Mouse (Mus musculus) liver, adult 2 months (tissue): ENCODE results near the gene Pard6a. TPM values are rescaled to one million over a fixed set of nuclear protein-coding genes. Genes with fewer than 3 reads are reported as not detected.
A peak's percentile ranks its signal among the peaks of the same experiment; 100 is the strongest.

Experiments used
- DNase-seq: peaks from one replicate; pipeline ENCODE4 v3.0.0-alpha.2; 2011; ENCODE audit warnings: low read depth, low spot score; ENCODE audit errors: extremely low read depth
- H3K27ac ChIP-seq: fragments of 200-500 bp; replicated peaks from 2 replicates; pipeline ENCODE4 v1.5.1; 2012; ENCODE audit warnings: low read depth, mild to moderate bottlenecking, control low read depth, inconsistent platforms, low read length; ENCODE audit not compliant: insufficient read depth
- H3K27me3 ChIP-seq: fragments of 200-500 bp; 2 replicates; pipeline ENCODE4 v1.6.1; 2012; ENCODE audit warnings: mild to moderate bottlenecking, moderate library complexity, low read length, inconsistent platforms; ENCODE audit not compliant: control insufficient read depth, insufficient read depth
- H3K36me3 ChIP-seq: fragments of 200-500 bp; 2 replicates; pipeline ENCODE4 v1.6.1; 2012; ENCODE audit warnings: low read length, inconsistent platforms; ENCODE audit not compliant: control insufficient read depth, insufficient read depth
- H3K4me1 ChIP-seq: fragments of 200-500 bp; 2 replicates; pipeline ENCODE4 v1.6.1; 2011; ENCODE audit warnings: low read length; ENCODE audit not compliant: control insufficient read depth, insufficient read depth
- H3K4me3 ChIP-seq: fragments of 200-500 bp; 2 replicates; pipeline ENCODE4 v1.5.1; 2011; ENCODE audit warnings: low read depth, mild to moderate bottlenecking, control low read depth, low read length, moderate library complexity; ENCODE audit not compliant: insufficient read depth
- H3K79me2 ChIP-seq: fragments of 200-500 bp; 2 replicates; pipeline ENCODE4 v1.6.1; 2012; ENCODE audit warnings: inconsistent platforms, mild to moderate bottlenecking, low read length, moderate library complexity; ENCODE audit not compliant: control insufficient read depth, insufficient read depth
- H3K9ac ChIP-seq: fragments of 200-500 bp; 2 replicates; pipeline ENCODE4 v1.6.1; 2012; ENCODE audit warnings: low read depth, mild to moderate bottlenecking, control low read depth, inconsistent platforms, low read length
- CTCF ChIP-seq: fragments of 200-500 bp; IDR thresholded peaks from 2 replicates; pipeline ENCODE4 v1.5.1; 2011; ENCODE audit warnings: low read depth, low read length, control low read depth
- POLR2A ChIP-seq: fragments of 200-500 bp; IDR thresholded peaks from 2 replicates; pipeline ENCODE4 v1.6.1; 2011; ENCODE audit warnings: low read length, control low read depth; ENCODE audit not compliant: insufficient read depth; ENCODE audit errors: extremely low read depth
- WGBS: fragments of 180-500 bp; shearing (Covaris S2); methylation state at CpG from one replicate; pipeline ENCODE4 v1.1.7; 2018; 5-methylcytosine and 5-hydroxymethylcytosine counted together
- polyA plus RNA-seq: library from polyadenylated mRNA; depleted of rRNA; stranded (reverse); fragments of >200 nt; gene quantifications from 2 replicates; pipeline ENCODE4 v1.2.3, GENCODE M21; 2012; rRNA removed
- total RNA-seq: library from RNA; depleted of rRNA; stranded (reverse); fragments of >200 nt; gene quantifications from 2 replicates; pipeline ENCODE4 v1.2.3, GENCODE M21; 2014; rRNA removed

The Pard6a gene
- total and polyA plus RNA-seq, 2 experiments = 4.1 to 8.6 TPM

- DNase-seq = peak; percentile 91
- H3K79me2 ChIP-seq = peaks cover 11% of the 10 kb centered on the region; the same call in 1 of the 2 replicates
- 0 out of 2 replicates have a peak overlapping the region, but pooled peaks have one; percentile 39 for H3K27ac ChIP-seq
- WGBS = 12% methylated on average over 11 of the region's 11 CpGs
- no peak overlapping the region for H3K4me3 ChIP-seq
- no peak overlapping the region for H3K9ac ChIP-seq
- peaks cover 28% of the 10 kb centered on the region for H3K4me1 ChIP-seq
- H3K27me3 ChIP-seq = no peaks in the 10 kb centered on the region
- no peaks in the 10 kb centered on the region for H3K36me3 ChIP-seq
- TF ChIP-seq POLR2A = no peak
- no peak for TF ChIP-seq CTCF
Observed at GRCm38 (mm10) chr8:105750606-105751005, 49.7 kb downstream of the Pard6a start.

Other genes with a start within 250 kb of the Pard6a start
- 0.47 and 0.65 TPM in 2 replicates for gene Tppp3, start 229.6 kb upstream of the Pard6a start, total RNA-seq
- 0.51 and 0.80 TPM in 2 replicates for gene Tppp3, start 229.6 kb upstream of the Pard6a start, polyA plus RNA-seq
- gene Zdhhc1, start 204.2 kb upstream of the Pard6a start, total RNA-seq = 1.9 and 2.3 TPM in 2 replicates
- 2.3 and 4.5 TPM in 2 replicates for gene Zdhhc1, start 204.2 kb upstream of the Pard6a start, polyA plus RNA-seq
- gene Hsd11b2, start 182.4 kb upstream of the Pard6a start, total RNA-seq = not detected in 2 replicates
- gene Hsd11b2, start 182.4 kb upstream of the Pard6a start, polyA plus RNA-seq = 0.09 and 0.12 TPM in 2 replicates
- 63.5 and 85.9 TPM in 2 replicates for gene Atp6v0d1, start 135.1 kb upstream of the Pard6a start, total RNA-seq
- gene Atp6v0d1, start 135.1 kb upstream of the Pard6a start, polyA plus RNA-seq = 77.2 and 82.0 TPM in 2 replicates
- 1.3 and 2.6 TPM in 2 replicates for gene Ripor1, start 95.9 kb upstream of the Pard6a start, total RNA-seq
- gene Ripor1, start 95.9 kb upstream of the Pard6a start, polyA plus RNA-seq = 5.5 and 7.4 TPM in 2 replicates
- gene Ctcf, start 64.6 kb upstream of the Pard6a start, total RNA-seq = 14.6 and 15.6 TPM in 2 replicates
- gene Ctcf, start 64.6 kb upstream of the Pard6a start, polyA plus RNA-seq = 6.6 TPM in 2 replicates
- gene Agrp, start 63.8 kb upstream of the Pard6a start, total RNA-seq = not detected in 2 replicates
- gene Agrp, start 63.8 kb upstream of the Pard6a start, polyA plus RNA-seq = not detected in 2 replicates
- under 0.01 and 0.07 TPM in 2 replicates for gene Carmil2, start 14.9 kb upstream of the Pard6a start, total RNA-seq
- gene Carmil2, start 14.9 kb upstream of the Pard6a start, polyA plus RNA-seq = 0.32 and 0.64 TPM in 2 replicates
- gene Acd, start within 50 bp of the Pard6a start, total RNA-seq = 1.5 and 3.2 TPM in 2 replicates
- 18.3 and 22.8 TPM in 2 replicates for gene Acd, start within 50 bp of the Pard6a start, polyA plus RNA-seq
- not detected in 2 replicates for gene 4933405L10Rik, start 6.5 kb downstream of the Pard6a start, total RNA-seq
- gene 4933405L10Rik, start 6.5 kb downstream of the Pard6a start, polyA plus RNA-seq = not detected in 2 replicates
- 0.13 TPM in 1 of 2 replicates, not detected in the other for gene Enkd1, start 7.1 kb downstream of the Pard6a start, total RNA-seq
- 0.42 and 0.62 TPM in 2 replicates for gene Enkd1, start 7.1 kb downstream of the Pard6a start, polyA plus RNA-seq
- gene Gfod2, start 57.5 kb downstream of the Pard6a start, total RNA-seq = 2.6 and 3.4 TPM in 2 replicates
- 6.3 and 9.2 TPM in 2 replicates for gene Gfod2, start 57.5 kb downstream of the Pard6a start, polyA plus RNA-seq
- gene Ranbp10, start 126.2 kb downstream of the Pard6a start, total RNA-seq = 19.7 and 26.9 TPM in 2 replicates
- gene Ranbp10, start 126.2 kb downstream of the Pard6a start, polyA plus RNA-seq = 37.1 and 38.0 TPM in 2 replicates
- not detected in 2 replicates for gene Tsnaxip1, start 126.6 kb downstream of the Pard6a start, total RNA-seq
- gene Tsnaxip1, start 126.6 kb downstream of the Pard6a start, polyA plus RNA-seq = not detected in 2 replicates
- 0.92 and 1.4 TPM in 2 replicates for gene Cenpt, start 152.1 kb downstream of the Pard6a start, total RNA-seq
- 1.9 and 2.1 TPM in 2 replicates for gene Cenpt, start 152.1 kb downstream of the Pard6a start, polyA plus RNA-seq
- gene Thap11, start 154.0 kb downstream of the Pard6a start, total RNA-seq = 11.3 and 15.6 TPM in 2 replicates
- 26.9 and 28.5 TPM in 2 replicates for gene Thap11, start 154.0 kb downstream of the Pard6a start, polyA plus RNA-seq
- 21.6 and 28.1 TPM in 2 replicates for gene Nutf2, start 159.4 kb downstream of the Pard6a start, total RNA-seq
- 23.9 and 29.3 TPM in 2 replicates for gene Nutf2, start 159.4 kb downstream of the Pard6a start, polyA plus RNA-seq
- 7.5 and 12.1 TPM in 2 replicates for gene Edc4, start 179.7 kb downstream of the Pard6a start, total RNA-seq
- 20.0 and 32.0 TPM in 2 replicates for gene Edc4, start 179.7 kb downstream of the Pard6a start, polyA plus RNA-seq
- not detected in 2 replicates for gene Nrn1l, start 192.4 kb downstream of the Pard6a start, total RNA-seq
- gene Nrn1l, start 192.4 kb downstream of the Pard6a start, polyA plus RNA-seq = 0.35 and 1.5 TPM in 2 replicates
- gene Pskh1, start 199.3 kb downstream of the Pard6a start, total RNA-seq = 19.0 and 20.1 TPM in 2 replicates
- 35.9 and 37.9 TPM in 2 replicates for gene Pskh1, start 199.3 kb downstream of the Pard6a start, polyA plus RNA-seq
- 8.5 and 59.0 TPM in 2 replicates for gene Ctrl, start 232.7 kb downstream of the Pard6a start, total RNA-seq
- 1.6 and 2.0 TPM in 2 replicates for gene Ctrl, start 232.7 kb downstream of the Pard6a start, polyA plus RNA-seq
- gene Psmb10, start 237.3 kb downstream of the Pard6a start, total RNA-seq = 86.8 and 109 TPM in 2 replicates
- gene Psmb10, start 237.3 kb downstream of the Pard6a start, polyA plus RNA-seq = 122 and 139 TPM in 2 replicates
- 215 and 324 TPM in 2 replicates for gene Lcat, start 242.2 kb downstream of the Pard6a start, total RNA-seq
- gene Lcat, start 242.2 kb downstream of the Pard6a start, polyA plus RNA-seq = 919 and 969 TPM in 2 replicates